Mouse (Mus musculus) spleen, adult 2 months (tissue): ENCODE measurements at regions not wholly inside any gene's neighbourhood (a gene's known extent, or its start where the extent isn't known, plus 50 kb on each side); places are given as distances from the start of the nearest gene placed in this dataset.

ENCODE experiments used
- CTCF ChIP-seq: fragments of 200-500 bp; IDR thresholded peaks from 2 replicates; pipeline ENCODE4 v1.5.1; 2011; ENCODE audit warnings: mild to moderate bottlenecking, inconsistent platforms; ENCODE audit not compliant: insufficient read depth, insufficient read length, insufficient replicate concordance; ENCODE audit errors: extremely low read depth
- POLR2A ChIP-seq: fragments of 200-500 bp; IDR thresholded peaks from 2 replicates; pipeline ENCODE4 v1.6.1; 2011; ENCODE audit warnings: low read depth, low read length, inconsistent platforms

- no peak for TF ChIP-seq CTCF
- no peak for TF ChIP-seq POLR2A
These were observed 87.2 kb upstream of the Atp10a start for GRCm38 (mm10) chr7:58568807-58569206.
